Mouse (Mus musculus) left cerebral cortex, adult 2 months (tissue): ENCODE results near the gene Hoxb7. TPM values are rescaled to one million over a fixed set of nuclear protein-coding genes. Genes with fewer than 3 reads are reported as not detected.

Experiments used
- DNase-seq, 2 experiments: peaks; one replicate each; pipeline ENCODE4 v3.0.0; 2021 to 2022; ENCODE audit warnings: low spot score in 2 of 2, mixed read lengths in 1 of 2; ENCODE audit errors: extremely low spot score in 1 of 2
- H3K27ac ChIP-seq: fragments of 200-600 bp; 2 replicates; pipeline ENCODE4 v1.8.1; 2022
- H3K4me3 ChIP-seq: fragments of 200-600 bp; 2 replicates; pipeline ENCODE4 v1.8.1; 2022
- CTCF ChIP-seq: fragments of 200-600 bp; IDR thresholded peaks from 2 replicates; pipeline ENCODE4 v1.8.1; 2022; ENCODE audit warnings: antibody characterized with exemption, mild to moderate bottlenecking, moderate library complexity
- intact Hi-C: fragments of 180-260 bp; cut with DNase I; formaldehyde crosslinking; loops from one replicate; pipeline ENCODE4 v1.15.1; 2025
- total RNA-seq, 2 experiments: library from RNA; stranded (reverse); gene quantifications; 2 replicates each; pipeline ENCODE4 v1.2.3; 2021

Hoxb7 gene
- total RNA-seq, 2 experiments from 2014 or later = not detected

- no peak overlapping the region for H3K4me3 ChIP-seq
- DNase-seq = no peak
- TF ChIP-seq CTCF = no peak
- no peak overlapping the region for H3K27ac ChIP-seq
- intact Hi-C loops = loop anchor here (5.0 to 10.0 kb wide), 2 partner anchors 37 to 311 kb away; partner anchors contain the start of genes Hoxb2 and Igf2bp1
Measured at GRCm38 (mm10) chr11:96315344-96315681, 28.9 kb downstream of the Hoxb7 start.

GRCm38 (mm10) chr11:96316696-96317607 is 30.5 kb downstream of the Hoxb7 start:
- intact Hi-C loops = loop anchor here (5.0 to 10.0 kb wide), 2 partner anchors 35 to 312 kb away; partner anchors contain the start of genes Hoxb2 and Igf2bp1
- H3K27ac ChIP-seq = no peak overlapping the region

GRCm38 (mm10) chr11:96317608-96318367 is 31.4 kb downstream of the Hoxb7 start, which contains the start of gene Hoxb4:
TSS of gene Hoxb4 (plus strand) at chr11:96318267.
- H3K27ac ChIP-seq = no peak within 1 kb of the TSS
- intact Hi-C loops = loop anchor here (5.0 to 10.0 kb wide), 2 partner anchors 35 to 313 kb away; partner anchors contain the start of genes Hoxb2 and Igf2bp1
- H3K4me3 ChIP-seq = no peak within 1 kb of the TSS
- no peak for DNase-seq
- no peak for TF ChIP-seq CTCF

More at GRCm38 (mm10) chr11:96316696-96317607, 30.5 kb downstream of the Hoxb7 start:
- TF ChIP-seq CTCF = no peak
- no peak overlapping the region for H3K4me3 ChIP-seq
- no peak for DNase-seq

GRCm38 (mm10) chr11:96318368-96319070 is 32.1 kb downstream of the Hoxb7 start:
- Histone ChIP-seq H3K27ac (no peak overlapping the region), H3K4me3 (no peak overlapping the region)
- no peak for DNase-seq
- TF ChIP-seq CTCF = no peak
- intact Hi-C loops = loop anchor here (5.0 to 10.0 kb wide), 2 partner anchors 34 to 314 kb away; partner anchors contain the start of genes Hoxb2 and Igf2bp1

- no peak overlapping the region for H3K4me3 ChIP-seq
- H3K27ac ChIP-seq = no peak overlapping the region
- intact Hi-C loops = loop anchor here (5.0 to 10.0 kb wide), 2 partner anchors 33 to 314 kb away; partner anchors contain the start of genes Hoxb2 and Igf2bp1
- TF ChIP-seq CTCF = no peak
- DNase-seq = no peak
Measured at GRCm38 (mm10) chr11:96319071-96319902, 32.9 kb downstream of the Hoxb7 start.

- no peak overlapping the region for H3K27ac ChIP-seq
- no peak for TF ChIP-seq CTCF
- DNase-seq = no peak
- H3K4me3 ChIP-seq = no peak overlapping the region
- intact Hi-C loops = loop anchor here (5.0 to 10.0 kb wide), 3 partner anchors 32 to 315 kb away; partner anchors contain the start of genes Hoxb2 and Igf2bp1
Measured at GRCm38 (mm10) chr11:96319910-96320309, 33.5 kb downstream of the Hoxb7 start.

- DNase-seq = no peak
- Histone ChIP-seq H3K4me3 (no peak overlapping the region), H3K27ac (no peak overlapping the region)
- no peak for TF ChIP-seq CTCF
- intact Hi-C loops = loop anchor here (5.0 kb wide), 1 partner anchor 118 kb away; no protein-coding TSS in a partner anchor
Measured at GRCm38 (mm10) chr11:96320688-96321087, 34.3 kb downstream of the Hoxb7 start.

GRCm38 (mm10) chr11:96321846-96322245 is 35.4 kb downstream of the Hoxb7 start:
- TF ChIP-seq CTCF = no peak
- DNase-seq = no peak
- Histone ChIP-seq H3K27ac (no peak overlapping the region), H3K4me3 (no peak overlapping the region)
- intact Hi-C loops = loop anchor here (5.0 kb wide), 1 partner anchor 120 kb away; no protein-coding TSS in a partner anchor

GRCm38 (mm10) chr11:96322738-96323137 is 36.3 kb downstream of the Hoxb7 start:
- intact Hi-C loops = loop anchor here (5.0 kb wide), 1 partner anchor 120 kb away; no protein-coding TSS in a partner anchor
- H3K27ac ChIP-seq = no peak overlapping the region
- H3K4me3 ChIP-seq = no peak overlapping the region
- no peak for TF ChIP-seq CTCF
- no peak for DNase-seq

GRCm38 (mm10) chr11:96323154-96323553 is 36.7 kb downstream of the Hoxb7 start, which contains the start of gene Hoxb3:
TSS of gene Hoxb3 (plus strand) at chr11:96323326.
- H3K4me3 ChIP-seq = no peak within 1 kb of the TSS
- DNase-seq = no peak
- TF ChIP-seq CTCF = no peak
- intact Hi-C loops = loop anchor here (5.0 kb wide), 1 partner anchor 121 kb away; no protein-coding TSS in a partner anchor
- H3K27ac ChIP-seq = no peak within 1 kb of the TSS
